Mouse (Mus musculus): Measurements from ENCODE around the gene Fermt2. TPM values are rescaled to one million over a fixed set of nuclear protein-coding genes. Genes with fewer than 3 reads are reported as not detected.

The Fermt2 gene
- polyA plus RNA-seq, 1 experiment from 2014 or later, result 229 TPM

- Histone ChIP-seq H3K4me1 (ENCODE audit: control insufficient read depth, insufficient read depth, low read length) (peaks cover 10% of the 10 kb centered on the region), H3K9ac (ENCODE audit: low read length) (no peak overlapping the region), H3K36me3 (ENCODE audit: control insufficient read depth, insufficient read depth) (no peaks in the 10 kb centered on the region), H3K27ac (ENCODE audit: low read length) (no peak overlapping the region), H3K9me3 (replicated peaks; ENCODE audit: control insufficient read depth, low read length) (0 out of 2 replicates have a peak, but pooled peaks cover 2% of the 10 kb centered on the region), H3K4me2 (ENCODE audit: low read depth, low read length) (no peak overlapping the region), H3K4me3 (ENCODE audit: low read length) (no peak overlapping the region), H3K27me3 (ENCODE audit: control insufficient read depth, insufficient read depth, low read length) (no peaks in the 10 kb centered on the region)
- WGBS, result 76% methylated on average over 4 of the region's 4 CpGs
- no peak for ATAC-seq (replicated peaks; ENCODE audit: extremely low read depth, insufficient read depth, low FRiP score)
Observed at GRCm38 (mm10) chr14:45552431-45552830, 22.5 kb upstream of the Fermt2 start.

- 60% methylated on average over 17 of the region's 17 CpGs for WGBS
- peaks cover 10% of the 10 kb centered on the region for H3K4me1 ChIP-seq (ENCODE audit: control insufficient read depth, insufficient read depth, low read length)
- H3K36me3 ChIP-seq (ENCODE audit: control insufficient read depth, insufficient read depth), result no peaks in the 10 kb centered on the region
- H3K9me3 ChIP-seq (replicated peaks; ENCODE audit: control insufficient read depth, low read length), result 0 out of 2 replicates have a peak, but pooled peaks cover 2% of the 10 kb centered on the region
- no peaks in the 10 kb centered on the region for H3K27me3 ChIP-seq (ENCODE audit: control insufficient read depth, insufficient read depth, low read length)
- no peak for ATAC-seq (replicated peaks; ENCODE audit: extremely low read depth, insufficient read depth, low FRiP score)
- no peak overlapping the region for H3K9ac ChIP-seq (ENCODE audit: low read length)
- no peak overlapping the region for H3K4me2 ChIP-seq (ENCODE audit: low read depth, low read length)
- no peak overlapping the region for H3K4me3 ChIP-seq (ENCODE audit: low read length)
- H3K27ac ChIP-seq (ENCODE audit: low read length), result no peak overlapping the region
Observed at GRCm38 (mm10) chr14:45551121-45551768, 21.3 kb upstream of the Fermt2 start.

- no peak overlapping the region for H3K4me2 ChIP-seq (ENCODE audit: low read depth, low read length)
- no peak overlapping the region for H3K9ac ChIP-seq (ENCODE audit: low read length)
- no peak overlapping the region for H3K4me3 ChIP-seq (ENCODE audit: low read length)
- H3K27me3 ChIP-seq (ENCODE audit: control insufficient read depth, insufficient read depth, low read length), result no peaks in the 10 kb centered on the region
- no peaks in the 10 kb centered on the region for H3K36me3 ChIP-seq (ENCODE audit: control insufficient read depth, insufficient read depth)
- H3K27ac ChIP-seq (ENCODE audit: low read length), result no peak overlapping the region
- no peak for ATAC-seq (replicated peaks; ENCODE audit: extremely low read depth, insufficient read depth, low FRiP score)
- 53% methylated on average over 13 of the region's 13 CpGs for WGBS
- 0 out of 2 replicates have a peak, but pooled peaks cover 2% of the 10 kb centered on the region for H3K9me3 ChIP-seq (replicated peaks; ENCODE audit: control insufficient read depth, low read length)
- peaks cover 10% of the 10 kb centered on the region for H3K4me1 ChIP-seq (ENCODE audit: control insufficient read depth, insufficient read depth, low read length)
Observed at GRCm38 (mm10) chr14:45550010-45550647, 20.2 kb upstream of the Fermt2 start.

- Histone ChIP-seq H3K4me2 (ENCODE audit: low read depth, low read length) (no peak overlapping the region), H3K4me1 (ENCODE audit: control insufficient read depth, insufficient read depth, low read length) (no peaks in the 10 kb centered on the region), H3K4me3 (ENCODE audit: low read length) (no peak overlapping the region), H3K27ac (ENCODE audit: low read length) (no peak overlapping the region), H3K27me3 (ENCODE audit: control insufficient read depth, insufficient read depth, low read length) (no peaks in the 10 kb centered on the region), H3K9me3 (replicated peaks; ENCODE audit: control insufficient read depth, low read length) (0 out of 2 replicates have a peak, but pooled peaks cover 2% of the 10 kb centered on the region), H3K36me3 (ENCODE audit: control insufficient read depth, insufficient read depth) (no peaks in the 10 kb centered on the region), H3K9ac (ENCODE audit: low read length) (no peak overlapping the region)
- WGBS, result 69% methylated on average over 3 of the region's 3 CpGs
- no peak for ATAC-seq (replicated peaks; ENCODE audit: extremely low read depth, insufficient read depth, low FRiP score)
Observed at GRCm38 (mm10) chr14:45548118-45548517, 18.2 kb upstream of the Fermt2 start.

GRCm38 (mm10) chr14:45544905-45545304 lies 15.0 kb upstream of the Fermt2 start:
- whole genome bisulfite sequencing, result 78% methylated on average over 7 of the region's 7 CpGs
- Histone ChIP-seq H3K27me3 (ENCODE audit: control insufficient read depth, insufficient read depth, low read length) (no peaks in the 10 kb centered on the region), H3K4me1 (ENCODE audit: control insufficient read depth, insufficient read depth, low read length) (peaks cover 2% of the 10 kb centered on the region; the same call in 1 of the 2 replicates), H3K36me3 (ENCODE audit: control insufficient read depth, insufficient read depth) (no peaks in the 10 kb centered on the region), H3K4me2 (ENCODE audit: low read depth, low read length) (no peak overlapping the region), H3K9me3 (replicated peaks; ENCODE audit: control insufficient read depth, low read length) (0 out of 2 replicates have a peak, but pooled peaks cover 2% of the 10 kb centered on the region), H3K9ac (ENCODE audit: low read length) (no peak overlapping the region), H3K4me3 (ENCODE audit: low read length) (no peak overlapping the region), H3K27ac (ENCODE audit: low read length) (no peak overlapping the region)
- ATAC-seq (replicated peaks; ENCODE audit: extremely low read depth, insufficient read depth, low FRiP score), result no peak

GRCm38 (mm10) chr14:45544026-45544425 lies 14.1 kb upstream of the Fermt2 start:
- Histone ChIP-seq H3K4me3 (ENCODE audit: low read length) (no peak overlapping the region), H3K27me3 (ENCODE audit: control insufficient read depth, insufficient read depth, low read length) (no peaks in the 10 kb centered on the region), H3K9me3 (replicated peaks; ENCODE audit: control insufficient read depth, low read length) (0 out of 2 replicates have a peak, but pooled peaks cover 2% of the 10 kb centered on the region), H3K36me3 (ENCODE audit: control insufficient read depth, insufficient read depth) (no peaks in the 10 kb centered on the region), H3K9ac (ENCODE audit: low read length) (no peak overlapping the region), H3K4me1 (ENCODE audit: control insufficient read depth, insufficient read depth, low read length) (peaks cover 4% of the 10 kb centered on the region; the same call in 1 of the 2 replicates), H3K27ac (ENCODE audit: low read length) (no peak overlapping the region), H3K4me2 (ENCODE audit: low read depth, low read length) (no peak overlapping the region)
- no peak for ATAC-seq (replicated peaks; ENCODE audit: extremely low read depth, insufficient read depth, low FRiP score)
- WGBS, result 65% methylated on average over 5 of the region's 6 CpGs

- 29% methylated on average over 12 of the region's 12 CpGs for WGBS
- Histone ChIP-seq H3K27ac (ENCODE audit: low read length) (peak overlapping the region; percentile 79), H3K4me1 (ENCODE audit: control insufficient read depth, insufficient read depth, low read length) (peaks cover 4% of the 10 kb centered on the region; the same call in 1 of the 2 replicates), H3K4me3 (ENCODE audit: low read length) (no peak overlapping the region), H3K27me3 (ENCODE audit: control insufficient read depth, insufficient read depth, low read length) (no peaks in the 10 kb centered on the region), H3K9me3 (replicated peaks; ENCODE audit: control insufficient read depth, low read length) (no peaks in the 10 kb centered on the region), H3K4me2 (ENCODE audit: low read depth, low read length) (peak overlapping the region; percentile 25; the same call in 1 of the 2 replicates), H3K36me3 (ENCODE audit: control insufficient read depth, insufficient read depth) (no peaks in the 10 kb centered on the region), H3K9ac (ENCODE audit: low read length) (no peak overlapping the region)
- ATAC-seq (replicated peaks; ENCODE audit: extremely low read depth, insufficient read depth, low FRiP score), result peak; percentile 92
Observed at GRCm38 (mm10) chr14:45539659-45540468, 9.9 kb upstream of the Fermt2 start.

GRCm38 (mm10) chr14:45530364-45531345 lies 737 bp upstream of the Fermt2 start:
- Histone ChIP-seq H3K4me1 (ENCODE audit: control insufficient read depth, insufficient read depth, low read length) (peaks cover 21% of the 10 kb centered on the region), H3K9ac (ENCODE audit: low read length) (peak overlapping the region; percentile 96), H3K4me2 (ENCODE audit: low read depth, low read length) (peak overlapping the region; percentile 78), H3K9me3 (replicated peaks; ENCODE audit: control insufficient read depth, low read length) (no peaks in the 10 kb centered on the region), H3K36me3 (ENCODE audit: control insufficient read depth, insufficient read depth) (no peaks in the 10 kb centered on the region), H3K4me3 (ENCODE audit: low read length) (peak overlapping the region; percentile 80), H3K27me3 (ENCODE audit: control insufficient read depth, insufficient read depth, low read length) (no peaks in the 10 kb centered on the region), H3K27ac (ENCODE audit: low read length) (peak overlapping the region; percentile 96)
- peak; percentile 35 for ATAC-seq (replicated peaks; ENCODE audit: extremely low read depth, insufficient read depth, low FRiP score)
- WGBS, result 1% methylated on average over 37 of the region's 37 CpGs
